Mouse (Mus musculus) limb, embryonic 13.5 days (tissue): ENCODE data around the gene Ryr1. TPM values are rescaled to one million over a fixed set of nuclear protein-coding genes. Genes with fewer than 3 reads are reported as not detected.
A peak's percentile ranks its signal among the peaks of the same experiment; 100 is the strongest.

Experiments used
- ATAC-seq: fragments of 200-750 bp; cut with Nextera tagmentation; 2 replicates; pipeline ENCODE4 v1.8.0; 2017; ENCODE audit warnings: low read depth, moderate number of reproducible peaks, moderate TSS enrichment; ENCODE audit not compliant: low FRiP score
- H3K27ac ChIP-seq: fragments of 300-500 bp; sonication (generic); 2 replicates; pipeline ENCODE4 v1.5.1; 2015; ENCODE audit warnings: inconsistent platforms, mild to moderate bottlenecking, moderate library complexity
- H3K27me3 ChIP-seq: fragments of 300-500 bp; sonication (generic); 2 replicates; pipeline ENCODE4 v1.6.1; 2015; ENCODE audit warnings: mild to moderate bottlenecking, inconsistent platforms
- H3K36me3 ChIP-seq: fragments of 300-500 bp; sonication (generic); 2 replicates; pipeline ENCODE4 v1.6.1; 2015; ENCODE audit warnings: inconsistent platforms, mild to moderate bottlenecking, moderate library complexity
- H3K4me1 ChIP-seq: fragments of 300-500 bp; sonication (generic); 2 replicates; pipeline ENCODE4 v1.6.1; 2015; ENCODE audit warnings: inconsistent platforms
- H3K4me2 ChIP-seq: fragments of 300-500 bp; sonication (generic); replicated peaks from 2 replicates; pipeline ENCODE4 v1.6.1; 2015; ENCODE audit warnings: inconsistent platforms, mild to moderate bottlenecking, moderate library complexity
- H3K4me3 ChIP-seq: fragments of 300-500 bp; sonication (generic); 2 replicates; pipeline ENCODE4 v1.5.1; 2015; ENCODE audit warnings: moderate library complexity, mild to moderate bottlenecking, inconsistent platforms
- H3K9ac ChIP-seq: fragments of 300-500 bp; sonication (generic); 2 replicates; pipeline ENCODE4 v1.6.1; 2015; ENCODE audit warnings: mild to moderate bottlenecking, inconsistent platforms
- H3K9me3 ChIP-seq: fragments of 300-500 bp; sonication (generic); 2 replicates; pipeline ENCODE4 v1.6.1; 2016; ENCODE audit warnings: inconsistent platforms
- WGBS: fragments of 180-500 bp; shearing (Covaris S2); methylation state at CpG from one replicate; pipeline ENCODE4 v1.1.7; 2015; 5-methylcytosine and 5-hydroxymethylcytosine counted together
- polyA plus RNA-seq: library from polyadenylated mRNA; unstranded; fragments of >200 nt; fragmentation: Nextera tagmentation; extraction: Ambion mirVana; gene quantifications from 2 replicates; pipeline ENCODE4 v1.2.1, GENCODE M21; 2015

Gene Ryr1
- polyA plus RNA-seq, 1 experiment from 2014 or later = 8.5 TPM

GRCm38 (mm10) chr7:29023514-29023913 lies 101.5 kb downstream of the Ryr1 start:
- peaks cover 30% of the 10 kb centered on the region for H3K27me3 ChIP-seq
- no peak overlapping the region for H3K27ac ChIP-seq
- no peaks in the 10 kb centered on the region for H3K9me3 ChIP-seq
- no peak overlapping the region for H3K9ac ChIP-seq
- WGBS = 88% methylated on average over 8 of the region's 8 CpGs
- H3K4me2 ChIP-seq = no peak overlapping the region
- H3K4me1 ChIP-seq = peaks cover 8% of the 10 kb centered on the region
- ATAC-seq = no peak
- H3K4me3 ChIP-seq = no peak overlapping the region
- H3K36me3 ChIP-seq = no peaks in the 10 kb centered on the region

- Histone ChIP-seq H3K9ac (no peak overlapping the region), H3K9me3 (no peaks in the 10 kb centered on the region), H3K4me2 (no peak overlapping the region), H3K4me3 (no peak overlapping the region), H3K4me1 (peaks cover 8% of the 10 kb centered on the region), H3K36me3 (no peaks in the 10 kb centered on the region), H3K27ac (no peak overlapping the region), H3K27me3 (peaks cover 41% of the 10 kb centered on the region)
- ATAC-seq = no peak
- 92% methylated on average over 8 of the region's 8 CpGs for WGBS
Observed at GRCm38 (mm10) chr7:29022479-29022878, 102.5 kb downstream of the Ryr1 start.

- Histone ChIP-seq H3K4me2 (peak overlapping the region; percentile 78), H3K27ac (no peak overlapping the region), H3K9me3 (peaks cover 4% of the 10 kb centered on the region), H3K27me3 (peaks cover 51% of the 10 kb centered on the region), H3K4me1 (peaks cover 8% of the 10 kb centered on the region), H3K36me3 (peaks cover 7% of the 10 kb centered on the region; the same call in 1 of the 2 replicates), H3K4me3 (peak overlapping the region; percentile 49), H3K9ac (peak overlapping the region; percentile 63)
- ATAC-seq = no peak
- WGBS = 4% methylated on average over 87 of the region's 88 CpGs
Observed at GRCm38 (mm10) chr7:29019447-29020220, 105.3 kb downstream of the Ryr1 start.

- WGBS = 85% methylated on average over 7 of the region's 7 CpGs
- Histone ChIP-seq H3K36me3 (peaks cover 7% of the 10 kb centered on the region; the same call in 1 of the 2 replicates), H3K4me3 (no peak overlapping the region), H3K9ac (no peak overlapping the region), H3K4me1 (peaks cover 8% of the 10 kb centered on the region), H3K4me2 (no peak overlapping the region), H3K9me3 (peaks cover 4% of the 10 kb centered on the region), H3K27me3 (peaks cover 51% of the 10 kb centered on the region), H3K27ac (no peak overlapping the region)
- no peak for ATAC-seq
Observed at GRCm38 (mm10) chr7:29017222-29017621, 107.8 kb downstream of the Ryr1 start.

- WGBS = 85% methylated on average over 7 of the region's 7 CpGs
- no peak overlapping the region for H3K9ac ChIP-seq
- peaks cover 4% of the 10 kb centered on the region for H3K9me3 ChIP-seq
- no peak overlapping the region for H3K4me2 ChIP-seq
- H3K4me3 ChIP-seq = no peak overlapping the region
- peaks cover 8% of the 10 kb centered on the region for H3K4me1 ChIP-seq
- ATAC-seq = no peak
- H3K36me3 ChIP-seq = peaks cover 7% of the 10 kb centered on the region; the same call in 1 of the 2 replicates
- no peak overlapping the region for H3K27ac ChIP-seq
- H3K27me3 ChIP-seq = peaks cover 49% of the 10 kb centered on the region
Observed at GRCm38 (mm10) chr7:29016440-29016839, 108.5 kb downstream of the Ryr1 start.

- H3K4me1 ChIP-seq = peaks cover 8% of the 10 kb centered on the region
- no peak overlapping the region for H3K27ac ChIP-seq
- ATAC-seq = no peak
- H3K9me3 ChIP-seq = peaks cover 4% of the 10 kb centered on the region
- WGBS = 90% methylated on average over 1 of the region's 1 CpGs
- peaks cover 35% of the 10 kb centered on the region for H3K27me3 ChIP-seq
- H3K4me3 ChIP-seq = no peak overlapping the region
- H3K36me3 ChIP-seq = peaks cover 7% of the 10 kb centered on the region; the same call in 1 of the 2 replicates
- H3K9ac ChIP-seq = no peak overlapping the region
- no peak overlapping the region for H3K4me2 ChIP-seq
Observed at GRCm38 (mm10) chr7:29014984-29015383, 110.0 kb downstream of the Ryr1 start.

- Histone ChIP-seq H3K9me3 (no peaks in the 10 kb centered on the region), H3K9ac (no peak overlapping the region), H3K4me2 (no peak overlapping the region), H3K36me3 (no peaks in the 10 kb centered on the region), H3K4me1 (no peaks in the 10 kb centered on the region), H3K4me3 (no peak overlapping the region), H3K27me3 (no peaks in the 10 kb centered on the region), H3K27ac (no peak overlapping the region)
- ATAC-seq = no peak
- 74% methylated on average over 9 of the region's 9 CpGs for WGBS
Observed at GRCm38 (mm10) chr7:29008714-29009113, 116.3 kb downstream of the Ryr1 start.

- Histone ChIP-seq H3K9ac (no peak overlapping the region), H3K27ac (no peak overlapping the region), H3K27me3 (no peaks in the 10 kb centered on the region), H3K4me1 (no peaks in the 10 kb centered on the region), H3K4me2 (no peak overlapping the region), H3K36me3 (no peaks in the 10 kb centered on the region), H3K9me3 (no peaks in the 10 kb centered on the region), H3K4me3 (no peak overlapping the region)
- ATAC-seq = no peak
- WGBS = 94% methylated on average over 10 of the region's 10 CpGs
Observed at GRCm38 (mm10) chr7:29008171-29008570, 116.8 kb downstream of the Ryr1 start.

- no peak for ATAC-seq
- Histone ChIP-seq H3K27ac (no peak overlapping the region), H3K4me3 (no peak overlapping the region), H3K4me1 (no peaks in the 10 kb centered on the region), H3K27me3 (no peaks in the 10 kb centered on the region), H3K36me3 (no peaks in the 10 kb centered on the region), H3K4me2 (no peak overlapping the region), H3K9me3 (no peaks in the 10 kb centered on the region), H3K9ac (no peak overlapping the region)
- 76% methylated on average over 9 of the region's 9 CpGs for WGBS
Observed at GRCm38 (mm10) chr7:29007224-29008101, 117.5 kb downstream of the Ryr1 start.

GRCm38 (mm10) chr7:29000651-29001605 lies 124.1 kb downstream of the Ryr1 start:
- Histone ChIP-seq H3K27me3 (no peaks in the 10 kb centered on the region), H3K9ac (peak overlapping the region; percentile 70), H3K27ac (peak overlapping the region; percentile 69), H3K4me1 (peaks cover 6% of the 10 kb centered on the region; the same call in 1 of the 2 replicates), H3K9me3 (no peaks in the 10 kb centered on the region), H3K4me2 (peak overlapping the region; percentile 77), H3K4me3 (peak overlapping the region; percentile 58), H3K36me3 (no peaks in the 10 kb centered on the region)
- 5% methylated on average over 43 of the region's 43 CpGs for WGBS
- ATAC-seq = peak; percentile 83

- no peaks in the 10 kb centered on the region for H3K36me3 ChIP-seq
- no peak for ATAC-seq
- no peaks in the 10 kb centered on the region for H3K4me1 ChIP-seq
- no peak overlapping the region for H3K4me2 ChIP-seq
- WGBS = 87% methylated on average over 3 of the region's 3 CpGs
- H3K4me3 ChIP-seq = no peak overlapping the region
- H3K9me3 ChIP-seq = no peaks in the 10 kb centered on the region
- H3K27me3 ChIP-seq = no peaks in the 10 kb centered on the region
- H3K9ac ChIP-seq = no peak overlapping the region
- H3K27ac ChIP-seq = no peak overlapping the region
Observed at GRCm38 (mm10) chr7:28993402-28993801, 131.6 kb downstream of the Ryr1 start.
